Mouse (Mus musculus) forebrain, embryonic 10.5 days (tissue): ENCODE data around the gene Slc9a3r2. TPM values are rescaled to one million over a fixed set of nuclear protein-coding genes. Genes with fewer than 3 reads are reported as not detected.
A peak's percentile ranks its signal among the peaks of the same experiment; 100 is the strongest.

Experiments
- DNase-seq: peaks from one replicate; pipeline ENCODE4 v3.0.0-alpha.2; 2017; ENCODE audit warnings: low spot score; ENCODE audit errors: extremely low spot score
- H3K27ac ChIP-seq: fragments of 300-500 bp; sonication (generic); 2 replicates; pipeline ENCODE4 v1.5.1; 2016; ENCODE audit warnings: mild to moderate bottlenecking
- H3K27me3 ChIP-seq: fragments of 300-500 bp; sonication (generic); 2 replicates; pipeline ENCODE4 v1.6.1; 2016; ENCODE audit warnings: mild to moderate bottlenecking; ENCODE audit not compliant: poor library complexity, severe bottlenecking
- H3K36me3 ChIP-seq: fragments of 300-500 bp; sonication (generic); replicated peaks from 2 replicates; pipeline ENCODE4 v1.6.1; 2016; ENCODE audit warnings: mild to moderate bottlenecking, moderate library complexity
- H3K4me1 ChIP-seq: fragments of 300-500 bp; sonication (generic); 2 replicates; pipeline ENCODE4 v1.6.1; 2016
- H3K4me3 ChIP-seq: fragments of 300-500 bp; sonication (generic); 2 replicates; pipeline ENCODE4 v1.5.1; 2016; ENCODE audit warnings: mild to moderate bottlenecking, moderate library complexity
- H3K9me3 ChIP-seq: fragments of 300-500 bp; sonication (generic); 2 replicates; pipeline ENCODE4 v1.6.1; 2016; ENCODE audit warnings: mild to moderate bottlenecking, moderate library complexity
- WGBS: fragments of 180-500 bp; shearing (Covaris S2); methylation state at CpG from one replicate; pipeline ENCODE4 v1.1.7; 2016; 5-methylcytosine and 5-hydroxymethylcytosine counted together
- polyA plus RNA-seq: library from polyadenylated mRNA; unstranded; fragments of >200 nt; fragmentation: Nextera tagmentation; extraction: Ambion mirVana; gene quantifications from 2 replicates; pipeline ENCODE4 v1.2.1, GENCODE M21; 2016

The Slc9a3r2 gene
- polyA plus RNA-seq, 1 experiment from 2014 or later, result 27.1 TPM

GRCm38 (mm10) chr17:24632167-24632812 is 17.8 kb downstream of the Slc9a3r2 start, which contains the start of the genes Tsc2 and Nthl1:
Gene Tsc2, minus strand, starts transcription at chr17:24632630.
Gene Nthl1, plus strand, starts transcription at chr17:24632680.
- Histone ChIP-seq H3K27me3 (no peaks in the 10 kb centered on the region), H3K36me3 (peaks cover 51% of the 10 kb centered on the region), H3K9me3 (no peaks in the 10 kb centered on the region), H3K4me3 (peak within 1 kb of the TSS; percentile 69), H3K4me1 (peaks cover 28% of the 10 kb centered on the region), H3K27ac (peak within 1 kb of the TSS; percentile 87)
- 2% methylated on average over 51 of the region's 51 CpGs for WGBS
- DNase-seq, result peak; percentile 91

DNA sequence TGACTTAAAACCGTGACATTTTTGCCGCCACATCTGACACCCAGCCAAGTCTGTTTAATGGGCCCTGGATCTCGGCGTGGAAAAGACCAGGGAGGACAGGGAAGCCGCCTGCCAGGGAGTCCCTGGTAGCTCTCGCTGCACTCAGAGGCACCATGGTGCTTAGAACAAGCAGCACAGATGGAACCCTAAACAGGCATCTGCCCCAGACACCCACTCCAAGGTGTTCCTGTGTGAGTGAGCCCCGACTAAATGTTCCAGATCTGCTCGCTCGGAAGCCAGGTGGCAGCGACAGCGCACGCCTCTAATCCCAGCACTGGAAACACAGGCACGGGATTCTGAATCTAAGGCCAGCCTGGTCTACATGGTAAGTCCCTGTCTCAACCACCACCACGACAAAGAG is 20.1 kb downstream of the Slc9a3r2 start:
- WGBS, result 89% methylated on average over 14 of the region's 14 CpGs
- Histone ChIP-seq H3K9me3 (no peaks in the 10 kb centered on the region), H3K27me3 (no peaks in the 10 kb centered on the region), H3K27ac (no peak overlapping the region), H3K4me1 (peaks cover 19% of the 10 kb centered on the region), H3K4me3 (no peak overlapping the region), H3K36me3 (peaks cover 65% of the 10 kb centered on the region)
- no peak for DNase-seq

DNA sequence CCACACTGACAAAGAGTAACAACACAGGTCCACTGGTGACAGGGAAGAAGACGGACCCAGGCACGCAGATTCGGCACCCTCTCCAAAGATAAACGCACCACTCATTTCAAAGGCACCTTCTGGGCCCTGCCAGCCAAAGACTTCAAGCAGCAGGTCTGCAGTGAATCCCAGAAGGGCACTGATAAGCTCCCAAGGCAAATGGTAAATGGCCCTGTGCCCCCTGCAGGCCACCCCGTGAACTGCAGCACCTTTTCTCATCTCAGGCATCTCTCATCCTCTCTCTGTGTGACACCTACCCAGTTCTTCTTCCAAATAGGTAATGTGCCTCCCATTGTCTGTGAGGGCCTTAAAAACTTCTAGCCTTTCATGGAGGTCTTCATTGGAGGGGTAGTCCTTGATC is 21.5 kb downstream of the Slc9a3r2 start:
- Histone ChIP-seq H3K27ac (no peak overlapping the region), H3K4me3 (peak overlapping the region; percentile 9; the same call in 1 of the 2 replicates), H3K36me3 (peaks cover 74% of the 10 kb centered on the region), H3K27me3 (no peaks in the 10 kb centered on the region), H3K4me1 (peaks cover 19% of the 10 kb centered on the region), H3K9me3 (no peaks in the 10 kb centered on the region)
- peak; percentile 78 for DNase-seq
- 52% methylated on average over 5 of the region's 5 CpGs for WGBS

DNA sequence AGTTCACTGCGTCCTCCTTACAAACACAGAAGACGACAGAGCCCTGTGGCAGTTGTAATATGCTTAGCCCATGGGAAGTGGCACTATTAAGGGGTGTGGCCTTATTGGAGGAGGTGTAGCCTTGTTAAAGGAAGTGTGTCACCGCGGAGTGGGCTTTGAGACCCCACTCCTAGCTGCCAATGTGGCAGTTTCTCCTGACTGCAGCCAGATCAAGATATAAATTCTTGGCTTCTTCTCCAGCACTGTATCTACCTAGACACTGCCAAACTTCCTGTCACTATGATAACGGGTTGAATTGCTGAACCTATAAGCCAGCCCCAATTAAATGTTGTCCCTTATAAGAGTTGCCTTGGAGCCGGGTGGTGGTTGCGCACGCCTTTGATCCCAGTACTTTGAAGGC is 24.7 kb downstream of the Slc9a3r2 start:
- no peak for DNase-seq
- Histone ChIP-seq H3K4me3 (no peak overlapping the region), H3K27me3 (no peaks in the 10 kb centered on the region), H3K27ac (no peak overlapping the region), H3K9me3 (no peaks in the 10 kb centered on the region), H3K36me3 (peaks cover 100% of the 10 kb centered on the region), H3K4me1 (no peaks in the 10 kb centered on the region)
- WGBS, result 93% methylated on average over 8 of the region's 8 CpGs

DNA sequence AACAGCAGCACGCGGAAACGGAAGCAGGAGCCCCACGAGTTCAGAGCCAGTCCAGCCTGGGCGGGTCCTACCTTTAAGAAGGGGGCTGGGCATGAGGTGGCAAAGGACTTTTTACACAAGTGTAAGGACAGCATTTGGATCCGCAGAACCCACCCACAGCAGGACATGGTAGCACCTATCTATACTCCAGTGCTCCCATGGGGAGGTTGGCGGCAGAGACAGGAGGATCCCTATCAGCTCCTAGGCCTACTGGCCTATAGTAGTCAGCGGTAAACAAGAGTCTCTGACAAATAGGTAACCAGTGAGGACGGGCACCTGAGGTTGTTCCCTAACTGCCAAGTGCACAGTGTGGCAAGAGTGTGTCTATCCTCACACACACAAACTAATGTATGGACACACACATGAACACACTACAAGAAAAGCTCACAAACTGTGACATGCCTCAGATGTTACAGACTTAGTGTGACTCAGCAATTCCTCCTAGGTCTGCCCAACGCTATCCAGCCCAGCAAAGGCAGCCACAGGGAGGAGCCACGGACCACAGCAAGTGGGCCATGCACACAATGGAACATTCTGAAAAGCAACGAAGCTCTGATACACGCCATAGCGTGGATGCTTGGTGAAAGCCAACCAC is 32.4 kb downstream of the Slc9a3r2 start:
- Histone ChIP-seq H3K4me1 (no peaks in the 10 kb centered on the region), H3K9me3 (no peaks in the 10 kb centered on the region), H3K27me3 (no peaks in the 10 kb centered on the region), H3K27ac (no peak overlapping the region), H3K36me3 (peaks cover 94% of the 10 kb centered on the region), H3K4me3 (no peak overlapping the region)
- 90% methylated on average over 14 of the region's 14 CpGs for WGBS
- no peak for DNase-seq

DNA sequence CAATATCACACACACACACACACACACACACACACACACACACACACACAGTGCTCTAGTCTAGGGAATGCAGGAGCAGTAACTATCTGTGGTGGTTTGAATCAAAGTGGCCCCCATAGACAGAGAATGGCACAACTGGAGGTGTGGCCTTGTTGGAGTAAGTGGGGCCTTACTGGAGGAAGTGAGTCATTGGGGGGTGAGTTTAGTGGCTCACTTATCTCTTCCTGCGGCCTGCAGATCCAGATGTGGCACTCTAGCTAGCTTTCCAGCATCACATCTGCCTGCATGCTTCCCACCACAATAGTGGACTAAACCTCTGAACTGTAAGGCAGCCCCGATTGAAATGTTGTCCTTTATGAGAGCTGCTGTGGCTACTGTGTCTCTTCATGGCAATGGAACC is 39.4 kb downstream of the Slc9a3r2 start:
- Histone ChIP-seq H3K4me1 (no peaks in the 10 kb centered on the region), H3K9me3 (no peaks in the 10 kb centered on the region), H3K27ac (no peak overlapping the region), H3K4me3 (no peak overlapping the region), H3K27me3 (no peaks in the 10 kb centered on the region), H3K36me3 (peaks cover 80% of the 10 kb centered on the region)
- WGBS, result 88% methylated on average over 2 of the region's 2 CpGs
- no peak for DNase-seq

GRCm38 (mm10) chr17:24608874-24609273 is 41.3 kb downstream of the Slc9a3r2 start:
- H3K4me1 ChIP-seq, result no peaks in the 10 kb centered on the region
- H3K36me3 ChIP-seq, result peaks cover 80% of the 10 kb centered on the region
- no peaks in the 10 kb centered on the region for H3K9me3 ChIP-seq
- H3K27me3 ChIP-seq, result no peaks in the 10 kb centered on the region
- no peak overlapping the region for H3K27ac ChIP-seq
- WGBS, result 96% methylated on average over 8 of the region's 8 CpGs
- H3K4me3 ChIP-seq, result no peak overlapping the region
- DNase-seq, result no peak

DNA sequence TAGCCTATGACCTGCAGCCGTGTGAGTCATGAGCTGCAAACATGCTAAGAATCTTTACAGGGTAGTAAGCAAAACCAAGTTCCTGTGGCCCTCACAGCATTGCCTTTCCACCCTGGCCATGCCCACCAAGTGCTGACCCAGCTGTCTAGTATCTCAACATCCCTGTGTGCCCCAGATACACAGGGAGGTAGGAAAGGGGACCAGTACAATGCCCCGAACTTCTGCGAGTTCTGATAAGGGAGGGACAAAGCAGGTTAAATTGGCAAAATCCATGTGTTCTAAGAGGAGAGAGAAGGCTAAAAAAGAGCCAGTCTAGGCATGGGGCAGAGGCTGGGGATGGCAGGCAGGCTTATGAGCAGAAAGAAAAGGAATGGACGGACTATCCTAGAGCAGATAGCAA is 41.8 kb downstream of the Slc9a3r2 start:
- no peaks in the 10 kb centered on the region for H3K9me3 ChIP-seq
- H3K4me3 ChIP-seq, result no peak overlapping the region
- no peak for DNase-seq
- no peak overlapping the region for H3K27ac ChIP-seq
- H3K4me1 ChIP-seq, result no peaks in the 10 kb centered on the region
- H3K27me3 ChIP-seq, result no peaks in the 10 kb centered on the region
- WGBS, result 95% methylated on average over 4 of the region's 4 CpGs
- H3K36me3 ChIP-seq, result peaks cover 80% of the 10 kb centered on the region

GRCm38 (mm10) chr17:24604557-24604956 is 45.6 kb downstream of the Slc9a3r2 start:
- Histone ChIP-seq H3K4me1 (no peaks in the 10 kb centered on the region), H3K27me3 (no peaks in the 10 kb centered on the region), H3K4me3 (no peak overlapping the region), H3K9me3 (no peaks in the 10 kb centered on the region), H3K27ac (no peak overlapping the region), H3K36me3 (peaks cover 97% of the 10 kb centered on the region)
- no peak for DNase-seq
- WGBS, result 96% methylated on average over 3 of the region's 3 CpGs

GRCm38 (mm10) chr17:24603961-24604360 is 46.2 kb downstream of the Slc9a3r2 start:
- no peak overlapping the region for H3K4me3 ChIP-seq
- H3K4me1 ChIP-seq, result no peaks in the 10 kb centered on the region
- H3K9me3 ChIP-seq, result no peaks in the 10 kb centered on the region
- H3K27me3 ChIP-seq, result no peaks in the 10 kb centered on the region
- H3K36me3 ChIP-seq, result peaks cover 99% of the 10 kb centered on the region
- WGBS, result 91% methylated on average over 8 of the region's 8 CpGs
- no peak for DNase-seq
- no peak overlapping the region for H3K27ac ChIP-seq

GRCm38 (mm10) chr17:24600502-24600901 is 49.6 kb downstream of the Slc9a3r2 start:
- Histone ChIP-seq H3K36me3 (peaks cover 100% of the 10 kb centered on the region), H3K27ac (no peak overlapping the region), H3K9me3 (no peaks in the 10 kb centered on the region), H3K4me1 (no peaks in the 10 kb centered on the region), H3K4me3 (no peak overlapping the region), H3K27me3 (no peaks in the 10 kb centered on the region)
- DNase-seq, result no peak
- WGBS, result 99% methylated on average over 4 of the region's 4 CpGs

DNA sequence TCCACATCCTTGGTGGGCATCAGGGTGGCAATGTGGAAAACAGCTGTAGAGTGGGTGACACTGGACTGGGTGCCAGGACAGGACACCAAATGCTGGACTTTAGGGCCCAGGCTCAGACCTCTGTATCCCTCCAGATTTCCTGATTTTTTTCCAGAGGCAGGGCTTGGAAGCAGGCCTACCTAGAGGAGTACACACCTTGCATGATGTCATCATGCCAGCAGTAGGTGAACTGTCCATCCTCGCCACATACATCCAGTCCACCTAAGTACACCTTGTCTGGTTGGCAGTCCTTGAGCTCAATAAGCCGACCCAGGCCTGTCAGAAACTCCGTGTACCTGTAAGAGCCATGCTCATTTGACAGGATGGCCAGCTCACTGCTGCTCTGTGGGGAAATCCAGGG is 52.1 kb downstream of the Slc9a3r2 start:
- no peak for DNase-seq
- Histone ChIP-seq H3K4me3 (no peak overlapping the region), H3K9me3 (no peaks in the 10 kb centered on the region), H3K4me1 (no peaks in the 10 kb centered on the region), H3K27me3 (no peaks in the 10 kb centered on the region), H3K27ac (no peak overlapping the region), H3K36me3 (peaks cover 100% of the 10 kb centered on the region)
- WGBS, result 92% methylated on average over 3 of the region's 3 CpGs

DNA sequence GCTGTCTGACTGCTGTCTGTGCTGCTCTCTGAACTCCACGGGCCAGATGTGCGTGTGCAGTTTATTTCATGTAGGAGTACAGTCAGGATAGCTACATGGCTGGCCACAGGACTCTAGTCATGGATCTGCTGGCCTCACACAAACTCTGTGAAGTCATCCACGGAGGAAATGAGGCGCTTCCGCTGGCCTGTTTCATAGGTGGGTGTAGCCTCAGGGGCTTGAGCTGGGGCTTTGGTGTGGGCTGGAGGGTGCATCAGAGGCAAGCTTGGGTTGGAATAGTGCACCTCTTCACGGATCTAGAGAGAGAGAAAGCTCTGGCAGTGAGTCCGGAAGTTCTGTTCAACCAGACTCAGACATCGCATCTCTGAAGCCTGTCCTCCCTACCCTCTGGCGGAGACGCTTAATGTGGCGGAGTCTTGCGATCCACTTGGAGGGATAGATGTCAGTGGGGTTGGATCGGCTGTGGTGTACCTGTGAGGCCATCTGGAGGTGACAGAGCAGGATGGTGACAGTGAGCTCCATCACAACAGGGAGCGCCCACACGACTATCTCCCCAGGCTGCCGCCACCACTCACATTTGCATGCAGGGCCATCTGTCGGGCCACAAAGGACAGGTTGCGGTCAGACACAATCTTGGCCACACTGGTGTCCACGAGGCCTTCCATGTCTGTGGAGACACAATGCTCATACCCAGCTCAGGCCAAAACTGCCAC is 53.5 kb downstream of the Slc9a3r2 start:
- H3K27ac ChIP-seq, result no peak overlapping the region
- H3K27me3 ChIP-seq, result no peaks in the 10 kb centered on the region
- no peaks in the 10 kb centered on the region for H3K4me1 ChIP-seq
- H3K36me3 ChIP-seq, result peaks cover 100% of the 10 kb centered on the region
- no peaks in the 10 kb centered on the region for H3K9me3 ChIP-seq
- H3K4me3 ChIP-seq, result no peak overlapping the region
- 92% methylated on average over 19 of the region's 19 CpGs for WGBS
- DNase-seq, result no peak
